Mouse (Mus musculus) spleen, embryonic (tissue): ENCODE results near the gene Sycp2l.
"Not testable (repeated sequence)": the region's sequence is repeated elsewhere in the genome, so short reads cannot be mapped to it uniquely, and the experiment has no call there.

Experiments used
- CTCF ChIA-PET: fragments of 350-600 bp; sonication (Branson Sonifier 250); formaldehyde crosslinking; loops from one replicate; lab custom pipeline; 2022; lab: Charles Lee

Sycp2l gene

GRCm38 (mm10) chr13:41123666-41124225 lies 9.6 kb downstream of the Sycp2l start:
- CTCF ChIA-PET = no interaction called here

GRCm38 (mm10) chr13:41128326-41128725 lies 14.2 kb downstream of the Sycp2l start:
- CTCF ChIA-PET = no interaction called here

- CTCF ChIA-PET = no interaction called here
Observed at GRCm38 (mm10) chr13:41129061-41129460, 15.0 kb downstream of the Sycp2l start.

- CTCF ChIA-PET = no interaction called here
Observed at GRCm38 (mm10) chr13:41134901-41135300, 20.8 kb downstream of the Sycp2l start.

- CTCF ChIA-PET = interaction anchor here (1.0 kb wide), 2 partner anchors 94 to 95 kb away, joined by 3 read pairs; no protein-coding TSS in a partner anchor
Observed at GRCm38 (mm10) chr13:41145433-41145970, 31.4 kb downstream of the Sycp2l start.

- CTCF ChIA-PET = interaction anchor here (0.7 to 1.0 kb wide), 3 partner anchors 94 to 341 kb away, joined by 3 read pairs; no protein-coding TSS in a partner anchor
Observed at GRCm38 (mm10) chr13:41146271-41146670, 32.2 kb downstream of the Sycp2l start.

GRCm38 (mm10) chr13:41153146-41153545 lies 39.0 kb downstream of the Sycp2l start:
- CTCF ChIA-PET = interaction anchor here (0.7 kb wide), 1 partner anchor 12 kb away, joined by 5 read pairs; no protein-coding TSS in a partner anchor

GRCm38 (mm10) chr13:41158426-41158825 lies 44.3 kb downstream of the Sycp2l start:
- CTCF ChIA-PET = no interaction called here

GRCm38 (mm10) chr13:41187886-41188285 lies 73.8 kb downstream of the Sycp2l start:
- CTCF ChIA-PET = no interaction called here

GRCm38 (mm10) chr13:41195640-41196333 lies 81.7 kb downstream of the Sycp2l start:
- CTCF ChIA-PET = no interaction called here

GRCm38 (mm10) chr13:41200861-41201260 lies 86.8 kb downstream of the Sycp2l start:
- CTCF ChIA-PET = no interaction called here

- CTCF ChIA-PET = no interaction called here
Observed at GRCm38 (mm10) chr13:41203289-41203688, 89.2 kb downstream of the Sycp2l start.

GRCm38 (mm10) chr13:41203691-41204090 lies 89.6 kb downstream of the Sycp2l start:
- CTCF ChIA-PET = no interaction called here

GRCm38 (mm10) chr13:41205568-41205967 lies 91.5 kb downstream of the Sycp2l start:
- CTCF ChIA-PET = not testable (repeated sequence)

GRCm38 (mm10) chr13:41206241-41206640 lies 92.1 kb downstream of the Sycp2l start:
- CTCF ChIA-PET = no interaction called here

- CTCF ChIA-PET = no interaction called here
Observed at GRCm38 (mm10) chr13:41211276-41211675, 97.2 kb downstream of the Sycp2l start.

- CTCF ChIA-PET = no interaction called here
Observed at GRCm38 (mm10) chr13:41212558-41213322, 98.6 kb downstream of the Sycp2l start.

- CTCF ChIA-PET = no interaction called here
Observed at GRCm38 (mm10) chr13:41215669-41216068, 101.6 kb downstream of the Sycp2l start.

- CTCF ChIA-PET = no interaction called here
Observed at GRCm38 (mm10) chr13:41216236-41216635, 102.1 kb downstream of the Sycp2l start.

GRCm38 (mm10) chr13:41219056-41219455 lies 104.9 kb downstream of the Sycp2l start:
- CTCF ChIA-PET = no interaction called here

GRCm38 (mm10) chr13:41219687-41220303 lies 105.7 kb downstream of the Sycp2l start:
- CTCF ChIA-PET = no interaction called here
